8 mouse cellular contexts compared by ENCODE assay signal in genomic region chr15:10713181-10713625, GRCm38 (mm10). TPM values are rescaled to one million over a fixed set of nuclear protein-coding genes. Genes with fewer than 3 reads are reported as not detected.
DNase-seq lines count a peak whose midpoint lies in the region; ATAC-seq lines count a peak whose summit lies in the region.

No protein-coding gene starts in this region.

- WGBS in forebrain, embryonic 15.5 days = 5% methylated on average over 13 of the region's 13 CpGs
- WGBS in limb, embryonic 12.5 days = 10% methylated on average over 13 of the region's 13 CpGs
- 23% methylated on average over 13 of the region's 13 CpGs for WGBS in stomach, embryonic 15.5 days

- intact Hi-C loops in left cerebral cortex, postnatal 36 days (cut with DNase I) = loop anchor here (10.0 kb wide), 1 partner anchor 208 kb away; no protein-coding TSS in a partner anchor

- peaks cover 54% of the 10 kb centered on the region for H3K4me1 ChIP-seq in megakaryocyte, embryonic 14.5 days
- peaks cover 36% of the 10 kb centered on the region for H3K4me1 ChIP-seq in forebrain, embryonic 15.5 days
- peaks cover 31% of the 10 kb centered on the region for H3K4me1 ChIP-seq in limb, embryonic 12.5 days (replicated peaks)
- 0 out of 2 replicates have a peak, but pooled peaks cover 11% of the 10 kb centered on the region for H3K4me1 ChIP-seq in stomach, embryonic 15.5 days

- ATAC-seq in megakaryocyte, adult 5-6 weeks (ENCODE audit: poor library complexity, severe bottlenecking) = no peak
- ATAC-seq in forebrain, embryonic 15.5 days (replicated peaks) = peak; percentile 17
- ATAC-seq in limb, embryonic 12.5 days (ENCODE audit: insufficient number of reproducible peaks, insufficient read depth, low FRiP score, low TSS enrichment, low read depth) = no peak
- ATAC-seq in stomach, embryonic 15.5 days (ENCODE audit: insufficient read depth, low FRiP score, low read depth) = no peak

- peaks cover 38% of the 10 kb centered on the region for H3K36me3 ChIP-seq in megakaryocyte, embryonic 14.5 days (replicated peaks; ENCODE audit: low read length)
- no peaks in the 10 kb centered on the region for H3K36me3 ChIP-seq in forebrain, embryonic 15.5 days
- peaks cover 17% of the 10 kb centered on the region for H3K36me3 ChIP-seq in limb, embryonic 12.5 days
- H3K36me3 ChIP-seq in stomach, embryonic 15.5 days = no peaks in the 10 kb centered on the region

- no peak for DNase-seq in cerebellum, postnatal 4 days (ENCODE audit: low spot score in 2 of 2)
- no peak for DNase-seq in left cerebral cortex, postnatal 36 days (ENCODE audit: low spot score in 2 of 2)
- no peak for DNase-seq in retina, embryonic 14.5 days (ENCODE audit: low spot score)

- peak overlapping the region; percentile 98 for H3K4me3 ChIP-seq in megakaryocyte, embryonic 14.5 days (replicated peaks)
- peak overlapping the region; percentile 95 for H3K4me3 ChIP-seq in forebrain, embryonic 15.5 days
- peak overlapping the region; percentile 81 for H3K4me3 ChIP-seq in limb, embryonic 12.5 days (replicated peaks)
- peak overlapping the region; percentile 83 for H3K4me3 ChIP-seq in stomach, embryonic 15.5 days (replicated peaks)

- H3K4me2 ChIP-seq in forebrain, embryonic 15.5 days (replicated peaks) = peak overlapping the region; percentile 99
- H3K4me2 ChIP-seq in limb, embryonic 12.5 days = peak overlapping the region; percentile 76
- peak overlapping the region; percentile 82 for H3K4me2 ChIP-seq in stomach, embryonic 15.5 days

- H3K9me3 ChIP-seq in megakaryocyte, embryonic 14.5 days = peaks cover 19% of the 10 kb centered on the region
- H3K9me3 ChIP-seq in forebrain, embryonic 15.5 days = no peaks in the 10 kb centered on the region
- H3K9me3 ChIP-seq in limb, embryonic 12.5 days = peaks cover 8% of the 10 kb centered on the region; the same call in 1 of the 2 replicates
- H3K9me3 ChIP-seq in stomach, embryonic 15.5 days = no peaks in the 10 kb centered on the region; the same call in 1 of the 2 replicates

- peaks cover 3% of the 10 kb centered on the region for H3K27me3 ChIP-seq in megakaryocyte, embryonic 14.5 days (replicated peaks)
- no peaks in the 10 kb centered on the region for H3K27me3 ChIP-seq in forebrain, embryonic 15.5 days
- H3K27me3 ChIP-seq in limb, embryonic 12.5 days = no peaks in the 10 kb centered on the region
- no peaks in the 10 kb centered on the region for H3K27me3 ChIP-seq in stomach, embryonic 15.5 days (replicated peaks)

- peak overlapping the region; percentile 80 for H3K27ac ChIP-seq in forebrain, embryonic 15.5 days (replicated peaks)
- peak overlapping the region; percentile 94 for H3K27ac ChIP-seq in limb, embryonic 12.5 days
- H3K27ac ChIP-seq in stomach, embryonic 15.5 days = 0 out of 2 replicates have a peak overlapping the region, but pooled peaks have one; percentile 83

- peak overlapping the region; percentile 93 for H3K9ac ChIP-seq in forebrain, embryonic 15.5 days (replicated peaks)
- peak overlapping the region; percentile 93 for H3K9ac ChIP-seq in limb, embryonic 12.5 days (replicated peaks)
- H3K9ac ChIP-seq in stomach, embryonic 15.5 days = peak overlapping the region; percentile 80

RNA-seq across cellular contexts. Expression of gene Rai14, which starts 1.2 kb away (rescaled TPM):
- polyA plus RNA-seq in megakaryocyte, embryonic 14.5 days (2012; ENCODE audit: insufficient read depth, low replicate concordance) = 2.1 TPM in 1 of 2 replicates, not detected in the other
- total RNA-seq in megakaryocyte, adult 5-6 weeks (2015) = 1.6 and 2.8 TPM in 2 replicates
- total RNA-seq in megakaryocyte, adult 5-6 weeks (2017) = 2.5 and 3.0 TPM in 2 replicates
- 37.4 and 38.2 TPM in 2 replicates for polyA plus RNA-seq in forebrain, embryonic 15.5 days (2015; fragmentation: Nextera tagmentation; extraction: Ambion mirVana)
- polyA plus RNA-seq in limb, embryonic 12.5 days (2016; fragmentation: Nextera tagmentation; extraction: Ambion mirVana) = 59.1 and 64.1 TPM in 2 replicates
- 17.8 and 19.6 TPM in 2 replicates for polyA plus RNA-seq in stomach, embryonic 15.5 days (2015; fragmentation: Nextera tagmentation; extraction: Ambion mirVana)
- total RNA-seq in left cerebral cortex, postnatal 36 days (2021) = 1 to 10 TPM; 8.0 to 10.0 TPM
